Mouse (Mus musculus): ENCODE results near the gene Cyp2j9. TPM values are rescaled to one million over a fixed set of nuclear protein-coding genes. Genes with fewer than 3 reads are reported as not detected.
"Not testable (repeated sequence)": the region's sequence is repeated elsewhere in the genome, so short reads cannot be mapped to it uniquely, and the experiment has no call there.

Gene Cyp2j9
- 8.9 and 10.1 TPM in 2 replicates for polyA plus RNA-seq (2015; fragmentation: Nextera tagmentation; extraction: Ambion mirVana)

DNA sequence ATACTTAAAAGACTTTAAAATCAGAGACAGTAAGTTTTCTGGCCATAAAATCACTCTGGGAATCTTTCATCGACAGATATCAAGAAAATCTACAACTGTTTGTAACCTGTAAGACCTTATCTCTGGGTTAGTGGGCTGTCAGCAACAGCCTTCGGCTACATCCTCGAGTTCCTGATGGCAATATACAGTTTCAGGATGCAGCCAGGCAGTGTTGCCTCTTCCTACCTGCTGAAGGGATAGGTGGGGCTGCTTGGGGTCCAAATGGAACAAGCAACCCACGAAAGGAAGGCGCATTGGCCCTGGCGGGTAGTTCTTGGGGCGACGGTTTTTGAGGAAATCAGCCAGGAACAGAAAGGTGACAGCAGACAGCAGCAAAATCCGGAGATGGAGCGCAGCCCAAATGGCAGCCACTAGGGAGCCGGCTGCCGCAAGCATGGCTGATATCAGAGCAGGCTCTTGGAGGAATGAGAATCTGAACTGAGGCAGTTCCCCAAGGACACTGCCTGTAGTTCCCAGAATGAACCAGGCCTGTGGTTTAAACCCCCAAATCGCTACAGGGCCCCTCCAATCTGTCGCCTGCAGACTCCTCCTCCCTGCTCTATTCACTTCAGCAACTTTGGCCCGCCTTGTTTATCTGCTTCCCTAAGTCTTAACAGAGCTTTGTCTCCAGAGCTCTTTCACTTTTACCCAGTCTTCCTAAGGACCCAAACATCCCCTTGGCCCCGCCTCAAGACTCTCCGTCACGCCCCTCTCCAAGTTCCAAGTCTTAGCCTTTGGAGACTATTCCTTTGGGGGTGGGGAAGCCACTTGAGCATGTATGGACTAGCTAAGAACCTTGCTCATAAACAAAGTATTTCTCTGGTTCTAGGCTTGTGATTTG, at the start of gene Cyp2j9:
Cyp2j9 (minus strand) TSS at position 668 of the 880 bp plus-strand sequence.
- peak within 1 kb of the TSS; percentile 78 for H3K4me2 ChIP-seq (ENCODE audit: low read length)
- no peak for TF ChIP-seq CTCF (IDR thresholded peaks at IDR 0.05; ENCODE audit: low read depth)
- peak within 1 kb of the TSS; percentile 45 for H3K4me3 ChIP-seq (replicated peaks; ENCODE audit: low read depth, low read length)
- no peaks in the 10 kb centered on the region for H3K9me3 ChIP-seq (replicated peaks; ENCODE audit: low read length)
- peak within 1 kb of the TSS; percentile 80 for H3K27ac ChIP-seq
- peak; percentile 95 for ATAC-seq (replicated peaks; ENCODE audit: low FRiP score, low read depth)
- peak within 1 kb of the TSS; percentile 65 for H3K9ac ChIP-seq (ENCODE audit: low read depth, low read length)
- 6% methylated on average over 18 of the region's 18 CpGs for WGBS
- H3K27me3 ChIP-seq (ENCODE audit: insufficient read depth, low read length), result no peaks in the 10 kb centered on the region
- H3K36me3 ChIP-seq (ENCODE audit: insufficient read depth, low read length), result no peaks in the 10 kb centered on the region
- 0 out of 2 replicates have a peak, but pooled peaks cover 4% of the 10 kb centered on the region for H3K4me1 ChIP-seq (replicated peaks; ENCODE audit: insufficient read depth, low read length)
- peak; percentile 94 for DNase-seq (ENCODE audit: low spot score)

DNA sequence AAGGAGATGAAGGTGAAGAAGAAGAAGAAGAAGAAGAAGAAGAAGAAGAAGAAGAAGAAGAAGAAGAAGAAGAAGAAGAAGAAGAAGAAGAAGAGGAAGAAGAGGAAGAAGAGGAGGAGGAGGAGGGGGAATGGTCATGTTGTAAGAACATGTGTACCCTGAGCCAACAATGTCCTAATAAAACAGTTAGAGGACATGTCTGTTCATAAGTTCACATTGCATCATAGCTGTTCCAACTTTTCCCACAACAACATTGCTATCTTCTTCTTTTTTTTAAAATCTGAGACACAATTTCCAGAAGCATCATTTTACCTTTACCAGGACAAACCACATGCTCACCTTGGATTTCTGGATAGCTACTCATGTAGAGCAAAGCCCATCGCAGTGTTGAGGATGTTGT, 44.1 kb upstream of the Cyp2j9 start:
- Histone ChIP-seq H3K9ac (ENCODE audit: low read depth, low read length) (no peak overlapping the region), H3K4me3 (replicated peaks; ENCODE audit: low read depth, low read length) (no peak overlapping the region), H3K27me3 (ENCODE audit: insufficient read depth, low read length) (no peaks in the 10 kb centered on the region), H3K27ac (no peak overlapping the region), H3K4me1 (replicated peaks; ENCODE audit: insufficient read depth, low read length) (no peaks in the 10 kb centered on the region), H3K4me2 (ENCODE audit: low read length) (no peak overlapping the region), H3K36me3 (ENCODE audit: insufficient read depth, low read length) (no peaks in the 10 kb centered on the region), H3K9me3 (replicated peaks; ENCODE audit: low read length) (no peaks in the 10 kb centered on the region)
- DNase-seq (ENCODE audit: low spot score) (no peak), ATAC-seq (replicated peaks; ENCODE audit: low FRiP score, low read depth) (no peak)
- TF ChIP-seq CTCF (IDR thresholded peaks at IDR 0.05; ENCODE audit: low read depth), result no peak
- WGBS, result 83% methylated on average over 1 of the region's 1 CpGs

DNA sequence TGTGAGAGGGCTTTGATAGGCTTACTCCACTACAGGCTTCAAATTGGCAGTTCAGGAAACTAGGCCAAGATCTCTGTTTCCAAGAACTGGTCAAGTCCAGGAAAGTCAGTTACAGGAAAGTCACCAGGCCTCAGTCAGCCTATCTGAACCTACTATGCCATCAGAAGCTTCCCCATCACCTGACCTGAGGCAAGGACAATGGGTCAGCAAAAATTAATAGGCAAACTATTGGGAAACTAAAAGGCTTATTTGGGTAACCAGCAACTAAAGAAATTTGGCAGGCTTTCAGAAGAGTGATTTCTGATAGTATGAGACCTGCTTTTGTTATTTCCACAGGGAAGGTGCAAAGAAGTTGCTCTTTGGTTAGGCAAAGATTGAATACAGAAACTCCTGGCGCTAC, 31.1 kb upstream of the Cyp2j9 start:
- WGBS, result 88% methylated on average over 1 of the region's 1 CpGs
- Histone ChIP-seq H3K27me3 (ENCODE audit: insufficient read depth, low read length) (no peaks in the 10 kb centered on the region), H3K36me3 (ENCODE audit: insufficient read depth, low read length) (no peaks in the 10 kb centered on the region), H3K9ac (ENCODE audit: low read depth, low read length) (no peak overlapping the region), H3K9me3 (replicated peaks; ENCODE audit: low read length) (no peaks in the 10 kb centered on the region), H3K4me3 (replicated peaks; ENCODE audit: low read depth, low read length) (no peak overlapping the region), H3K4me2 (ENCODE audit: low read length) (no peak overlapping the region), H3K4me1 (replicated peaks; ENCODE audit: insufficient read depth, low read length) (no peaks in the 10 kb centered on the region), H3K27ac (no peak overlapping the region)
- ATAC-seq (replicated peaks; ENCODE audit: low FRiP score, low read depth) (no peak), DNase-seq (ENCODE audit: low spot score) (no peak)
- TF ChIP-seq CTCF (IDR thresholded peaks at IDR 0.05; ENCODE audit: low read depth), result no peak

DNA sequence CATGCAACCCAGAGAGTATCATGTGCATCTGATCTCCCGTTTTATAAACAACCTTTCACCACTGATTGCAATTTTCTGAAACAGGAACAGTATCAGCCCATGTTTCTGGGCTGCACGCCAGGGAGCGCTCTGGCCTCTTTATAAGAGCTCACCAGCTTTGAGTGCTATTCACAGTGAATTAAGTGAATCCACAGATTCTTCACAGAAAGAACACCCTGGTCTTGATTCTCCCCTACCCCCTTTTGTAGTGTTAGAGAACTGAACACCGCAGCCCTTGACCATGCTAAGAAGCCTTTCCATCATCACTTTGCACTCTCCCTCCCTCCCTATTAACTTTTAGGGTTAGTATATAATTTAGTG, 393 bp upstream of the Cyp2j9 start:
- Histone ChIP-seq H3K27me3 (ENCODE audit: insufficient read depth, low read length) (no peaks in the 10 kb centered on the region), H3K27ac (peak overlapping the region; percentile 80; the same call in 1 of the 2 replicates), H3K4me2 (ENCODE audit: low read length) (peak overlapping the region; percentile 78), H3K4me3 (replicated peaks; ENCODE audit: low read depth, low read length) (peak overlapping the region; percentile 45), H3K9me3 (replicated peaks; ENCODE audit: low read length) (no peaks in the 10 kb centered on the region), H3K9ac (ENCODE audit: low read depth, low read length) (peak overlapping the region; percentile 65; the same call in 1 of the 2 replicates), H3K36me3 (ENCODE audit: insufficient read depth, low read length) (no peaks in the 10 kb centered on the region), H3K4me1 (replicated peaks; ENCODE audit: insufficient read depth, low read length) (0 out of 2 replicates have a peak, but pooled peaks cover 4% of the 10 kb centered on the region)
- ATAC-seq (replicated peaks; ENCODE audit: low FRiP score, low read depth) (peak; percentile 71), DNase-seq (ENCODE audit: low spot score) (no peak)
- WGBS, result 34% methylated on average over 4 of the region's 4 CpGs
- peak; percentile 42; the same call in 1 of the 2 replicates for TF ChIP-seq CTCF (IDR thresholded peaks at IDR 0.05; ENCODE audit: low read depth)

DNA sequence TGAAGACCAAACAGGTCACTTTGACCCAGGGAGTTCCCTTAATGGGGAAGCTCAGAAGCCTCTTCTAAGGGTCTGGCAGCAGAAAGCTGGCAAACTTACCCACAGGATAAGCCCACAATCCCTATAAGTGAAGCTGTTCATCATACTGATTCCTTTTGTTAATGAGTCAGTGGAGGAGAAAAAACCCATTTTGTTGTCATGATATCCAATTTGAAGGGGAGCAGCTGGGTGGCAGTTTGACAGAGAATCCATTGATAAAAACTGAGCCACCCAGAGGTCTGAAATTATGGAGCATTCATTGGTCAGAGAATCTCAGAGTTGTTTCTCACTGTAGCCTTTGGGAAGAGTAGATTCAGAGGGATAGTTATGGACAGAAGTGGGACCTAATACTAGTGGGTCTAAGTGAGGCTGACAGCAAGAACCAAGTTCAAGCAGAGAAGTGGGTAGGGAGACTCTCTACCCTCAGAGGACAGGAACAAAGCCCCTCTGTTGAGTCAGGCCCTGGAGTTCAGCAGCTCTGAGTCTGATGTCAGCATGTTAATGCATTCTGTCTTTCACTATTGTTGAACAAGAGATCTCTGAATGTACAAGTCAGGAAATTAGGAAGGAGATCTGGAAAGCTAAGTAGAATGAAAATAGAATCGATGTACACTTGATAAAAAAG, 9.8 kb downstream of the Cyp2j9 start:
- Histone ChIP-seq H3K4me2 (ENCODE audit: low read length) (no peak overlapping the region), H3K4me1 (replicated peaks; ENCODE audit: insufficient read depth, low read length) (no peaks in the 10 kb centered on the region), H3K36me3 (ENCODE audit: insufficient read depth, low read length) (no peaks in the 10 kb centered on the region), H3K9me3 (replicated peaks; ENCODE audit: low read length) (no peaks in the 10 kb centered on the region), H3K27ac (no peak overlapping the region), H3K9ac (ENCODE audit: low read depth, low read length) (no peak overlapping the region), H3K4me3 (replicated peaks; ENCODE audit: low read depth, low read length) (no peak overlapping the region), H3K27me3 (ENCODE audit: insufficient read depth, low read length) (no peaks in the 10 kb centered on the region)
- no peak for ATAC-seq (replicated peaks; ENCODE audit: low FRiP score, low read depth)
- TF ChIP-seq CTCF (IDR thresholded peaks at IDR 0.05; ENCODE audit: low read depth), result no peak
- no peak for DNase-seq (ENCODE audit: low spot score)
- WGBS, result 79% methylated on average over 1 of the region's 1 CpGs

DNA sequence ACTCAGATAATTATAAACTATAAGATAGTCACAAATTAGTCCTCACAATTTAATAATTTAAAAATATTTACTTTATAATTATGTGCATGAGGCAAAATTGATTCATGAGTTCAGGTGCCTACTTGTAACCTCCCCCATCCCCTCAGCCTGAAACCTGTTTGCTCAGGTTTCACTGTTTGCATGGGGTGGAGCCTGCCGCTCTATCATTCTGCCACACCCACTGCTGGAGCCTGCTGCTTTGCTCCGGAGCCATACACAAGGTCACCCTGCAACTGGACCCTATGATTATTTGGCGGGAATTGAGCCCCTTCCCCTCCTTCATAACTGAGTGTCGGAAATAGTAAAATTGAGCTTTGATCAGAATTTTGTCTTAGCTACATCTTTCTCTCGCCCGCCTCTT, 11.0 kb downstream of the Cyp2j9 start:
- DNase-seq (ENCODE audit: low spot score); H3K4me3 ChIP-seq (replicated peaks; ENCODE audit: low read depth, low read length); ATAC-seq (replicated peaks; ENCODE audit: low FRiP score, low read depth); H3K4me1 ChIP-seq (replicated peaks; ENCODE audit: insufficient read depth, low read length); H3K36me3 ChIP-seq (ENCODE audit: insufficient read depth, low read length); H3K9me3 ChIP-seq (replicated peaks; ENCODE audit: low read length); H3K4me2 ChIP-seq (ENCODE audit: low read length); H3K9ac ChIP-seq (ENCODE audit: low read depth, low read length); H3K27me3 ChIP-seq (ENCODE audit: insufficient read depth, low read length); H3K27ac ChIP-seq: not testable (repeated sequence)
- 57% methylated on average over 6 of the region's 6 CpGs for WGBS
